Mouse (Mus musculus): ENCODE data around the gene Tbx6. TPM values are rescaled to one million over a fixed set of nuclear protein-coding genes. Genes with fewer than 3 reads are reported as not detected.

Tbx6 gene
- polyA plus RNA-seq, 1 experiment = 2.8 TPM

DNA sequence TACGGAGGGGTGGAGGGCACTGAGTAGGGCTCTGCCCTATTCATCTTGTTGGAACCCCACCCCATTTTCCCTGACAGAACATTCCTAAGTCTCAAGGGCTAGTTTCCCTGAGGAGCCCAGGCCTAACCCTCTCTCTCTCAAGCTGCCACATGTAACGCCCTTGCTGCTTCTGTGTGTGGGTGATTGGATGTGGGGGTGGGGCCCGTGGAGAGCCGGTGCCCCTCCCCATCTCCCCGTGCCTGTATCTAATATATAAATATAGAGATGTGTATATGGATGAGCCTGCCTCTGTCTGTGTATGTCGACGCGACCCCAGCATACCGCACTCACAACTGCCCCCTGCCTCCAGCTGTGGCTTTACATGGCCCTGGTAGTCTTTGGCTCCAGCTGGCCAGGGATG, 15.7 kb upstream of the Tbx6 start:
- H3K4me1 ChIP-seq (ENCODE audit: control insufficient read depth, insufficient read depth, low read length) = peaks cover 38% of the 10 kb centered on the region
- TF ChIP-seq POLR2A (IDR thresholded peaks at IDR 0.05; ENCODE audit: borderline replicate concordance, low read depth, low read length) (no peak), CTCF (IDR thresholded peaks at IDR 0.05; ENCODE audit: low read depth, low read length) (no peak)
- H3K27ac ChIP-seq (ENCODE audit: insufficient read depth, low read depth, low read length) = no peak overlapping the region
- no peak overlapping the region for H3K4me3 ChIP-seq (ENCODE audit: insufficient read depth, low read length)

DNA sequence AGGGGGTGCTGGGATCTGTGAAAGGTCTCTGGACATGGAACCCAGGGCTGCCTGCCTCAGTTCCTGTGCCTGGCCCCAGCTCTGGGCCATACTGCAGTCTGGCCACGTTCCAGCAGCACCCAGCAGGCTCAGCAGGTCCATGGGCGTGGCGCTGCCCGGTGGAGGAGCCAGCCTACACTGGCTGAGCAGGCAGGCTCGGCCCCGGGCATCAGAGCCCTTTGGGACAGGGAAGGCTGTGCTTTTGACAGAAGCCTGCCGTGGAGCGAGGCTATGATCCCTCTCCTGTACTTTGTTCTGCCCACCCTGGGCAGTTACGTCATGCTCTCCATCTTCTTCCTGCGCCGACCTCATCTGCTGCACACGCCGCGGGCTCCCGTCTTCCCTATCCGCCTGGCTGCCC, 15.1 kb upstream of the Tbx6 start, which contains the start of gene Gdpd3:
Gene Gdpd3 (plus strand): TSS at position 134 of the 400 bp plus-strand sequence.
- Histone ChIP-seq H3K27ac (ENCODE audit: insufficient read depth, low read depth, low read length) (no peak within 1 kb of the TSS), H3K4me3 (ENCODE audit: insufficient read depth, low read length) (no peak within 1 kb of the TSS), H3K4me1 (ENCODE audit: control insufficient read depth, insufficient read depth, low read length) (peaks cover 37% of the 10 kb centered on the region)
- no peak for TF ChIP-seq POLR2A (IDR thresholded peaks at IDR 0.05; ENCODE audit: borderline replicate concordance, low read depth, low read length)
- TF ChIP-seq CTCF (IDR thresholded peaks at IDR 0.05; ENCODE audit: low read depth, low read length) = no peak

DNA sequence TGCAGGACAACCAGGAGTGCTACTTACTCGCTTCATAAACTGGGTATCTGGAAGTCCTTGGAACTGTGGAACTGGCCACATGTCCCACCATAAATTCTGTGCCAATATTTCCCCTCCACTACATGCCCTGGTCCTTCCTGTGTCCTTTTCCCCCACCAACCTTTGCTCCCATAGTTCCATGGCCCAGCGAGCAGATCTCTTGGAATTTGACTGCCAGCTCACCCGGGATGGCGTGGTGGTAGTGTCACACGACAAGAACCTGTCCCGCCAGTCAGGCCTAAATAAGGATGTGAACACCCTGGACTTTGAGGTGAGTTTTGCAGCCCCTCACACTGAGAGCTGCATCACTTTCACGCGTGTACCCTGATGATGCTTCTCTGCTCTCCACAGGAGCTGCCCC, 14.3 kb upstream of the Tbx6 start:
- no peak overlapping the region for H3K4me3 ChIP-seq (ENCODE audit: insufficient read depth, low read length)
- peaks cover 36% of the 10 kb centered on the region for H3K4me1 ChIP-seq (ENCODE audit: control insufficient read depth, insufficient read depth, low read length)
- H3K27ac ChIP-seq (ENCODE audit: insufficient read depth, low read depth, low read length) = no peak overlapping the region
- TF ChIP-seq CTCF (IDR thresholded peaks at IDR 0.05; ENCODE audit: low read depth, low read length) (no peak), POLR2A (IDR thresholded peaks at IDR 0.05; ENCODE audit: borderline replicate concordance, low read depth, low read length) (no peak)

DNA sequence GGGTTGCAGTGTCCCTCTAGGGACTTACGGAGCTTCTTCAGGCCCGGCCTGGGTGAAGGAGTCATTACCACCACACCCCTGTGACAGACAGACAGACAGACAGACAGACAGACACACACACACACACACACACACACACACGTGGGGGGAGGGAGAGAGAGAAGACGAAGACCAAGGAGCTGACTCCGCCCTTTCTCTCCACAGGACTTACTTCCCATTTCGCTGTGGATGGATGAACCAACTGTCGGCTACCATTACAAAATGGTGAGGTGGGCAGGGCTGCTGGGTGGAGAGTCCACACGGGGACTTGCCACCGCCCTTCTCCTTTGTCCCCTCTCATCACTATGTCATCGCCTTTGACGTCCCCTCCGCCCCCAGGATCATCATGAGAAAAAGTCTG, 10.5 kb upstream of the Tbx6 start:
- no peak for TF ChIP-seq CTCF (IDR thresholded peaks at IDR 0.05; ENCODE audit: low read depth, low read length)
- no peak for TF ChIP-seq POLR2A (IDR thresholded peaks at IDR 0.05; ENCODE audit: borderline replicate concordance, low read depth, low read length)
- Histone ChIP-seq H3K27ac (ENCODE audit: insufficient read depth, low read depth, low read length) (0 out of 2 replicates have a peak overlapping the region, but pooled peaks have one; percentile 4), H3K4me3 (ENCODE audit: insufficient read depth, low read length) (no peak overlapping the region), H3K4me1 (ENCODE audit: control insufficient read depth, insufficient read depth, low read length) (peaks cover 47% of the 10 kb centered on the region)

DNA sequence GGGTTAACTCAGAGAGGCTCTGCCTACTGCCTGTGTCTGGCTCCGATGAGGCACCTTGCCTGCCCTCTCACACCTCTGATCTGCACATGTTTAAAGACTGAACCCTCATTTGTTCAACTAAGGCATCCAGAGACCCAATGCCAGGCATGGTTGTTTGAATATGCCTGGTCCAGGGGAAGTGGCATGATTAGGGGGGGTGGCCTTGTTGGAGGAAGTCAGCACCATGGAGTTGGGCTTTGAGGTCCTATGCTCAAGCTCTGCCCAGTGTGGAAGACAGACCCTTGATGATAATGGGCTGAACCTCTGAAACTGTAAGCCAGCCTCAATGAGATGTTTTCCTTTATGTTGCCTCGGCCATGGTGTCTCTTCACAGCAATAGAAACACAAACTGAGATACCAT, 7.9 kb upstream of the Tbx6 start:
- no peak overlapping the region for H3K27ac ChIP-seq (ENCODE audit: insufficient read depth, low read depth, low read length)
- no peak for TF ChIP-seq CTCF (IDR thresholded peaks at IDR 0.05; ENCODE audit: low read depth, low read length)
- no peak for TF ChIP-seq POLR2A (IDR thresholded peaks at IDR 0.05; ENCODE audit: borderline replicate concordance, low read depth, low read length)
- H3K4me1 ChIP-seq (ENCODE audit: control insufficient read depth, insufficient read depth, low read length) = peaks cover 55% of the 10 kb centered on the region
- H3K4me3 ChIP-seq (ENCODE audit: insufficient read depth, low read length) = no peak overlapping the region

DNA sequence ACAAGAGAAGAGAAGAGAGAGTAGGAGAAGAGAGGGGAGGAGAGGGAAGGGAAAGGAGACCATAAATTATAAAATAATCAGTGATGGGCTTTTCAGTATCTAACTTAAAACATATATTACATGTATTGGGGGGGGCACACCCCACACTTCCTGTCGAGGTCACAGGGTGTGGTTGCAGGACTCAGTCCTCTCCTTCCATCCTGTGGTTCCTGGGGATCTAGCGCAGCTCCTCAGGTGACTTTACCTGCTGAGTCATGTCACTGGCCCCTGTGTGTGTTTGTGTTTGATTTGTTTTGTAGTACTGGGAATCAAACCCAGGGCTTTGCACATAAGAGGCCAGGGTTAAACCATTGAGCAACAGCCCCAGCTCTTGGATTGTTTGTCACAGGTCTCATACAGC, 6.8 kb upstream of the Tbx6 start:
- Histone ChIP-seq H3K4me1 (ENCODE audit: control insufficient read depth, insufficient read depth, low read length) (peaks cover 57% of the 10 kb centered on the region), H3K27ac (ENCODE audit: insufficient read depth, low read depth, low read length) (no peak overlapping the region), H3K4me3 (ENCODE audit: insufficient read depth, low read length) (no peak overlapping the region)
- TF ChIP-seq POLR2A (IDR thresholded peaks at IDR 0.05; ENCODE audit: borderline replicate concordance, low read depth, low read length) = no peak
- no peak for TF ChIP-seq CTCF (IDR thresholded peaks at IDR 0.05; ENCODE audit: low read depth, low read length)

DNA sequence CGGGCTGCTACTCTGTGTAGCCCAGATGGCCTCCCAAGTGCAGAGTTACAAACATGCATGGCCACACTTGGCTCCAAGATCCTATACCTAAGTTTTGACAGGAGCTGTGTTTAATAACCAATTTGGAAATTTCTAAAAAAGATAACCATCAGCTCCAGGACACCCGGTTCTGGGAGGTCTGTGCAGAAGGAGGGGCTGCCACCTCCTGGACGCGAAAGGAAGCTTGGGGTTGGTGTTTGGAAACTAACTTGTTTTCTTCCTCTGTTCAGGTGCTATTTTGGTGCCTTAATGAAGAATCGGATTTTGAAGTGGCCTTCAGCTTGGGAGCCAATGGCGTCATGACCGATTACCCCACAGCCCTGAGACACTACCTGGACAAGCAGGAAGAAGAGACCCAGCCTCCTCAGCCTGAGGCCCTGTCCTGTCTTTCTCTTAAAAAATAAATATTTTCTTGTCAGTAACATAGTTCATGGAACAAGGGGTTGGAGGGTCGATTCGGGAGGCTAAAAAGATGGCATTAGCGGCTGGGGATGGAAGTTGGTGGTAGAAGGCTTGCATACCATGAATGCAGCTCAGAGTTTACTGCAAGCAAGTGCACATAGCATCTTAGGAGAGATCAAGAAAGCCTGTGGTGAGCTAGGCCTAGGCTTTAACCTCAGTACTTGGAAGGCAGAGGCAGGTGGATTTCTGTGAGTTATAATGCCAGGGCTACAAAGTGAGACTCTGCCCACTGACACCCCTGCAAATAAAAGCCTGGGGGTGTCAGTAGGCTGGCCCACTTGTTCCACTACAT, 5.9 kb upstream of the Tbx6 start:
- TF ChIP-seq POLR2A (IDR thresholded peaks at IDR 0.05; ENCODE audit: borderline replicate concordance, low read depth, low read length) (no peak), CTCF (IDR thresholded peaks at IDR 0.05; ENCODE audit: low read depth, low read length) (peak; percentile 12; the same call in 1 of the 2 replicates)
- Histone ChIP-seq H3K27ac (ENCODE audit: insufficient read depth, low read depth, low read length) (no peak overlapping the region), H3K4me3 (ENCODE audit: insufficient read depth, low read length) (no peak overlapping the region), H3K4me1 (ENCODE audit: control insufficient read depth, insufficient read depth, low read length) (peaks cover 57% of the 10 kb centered on the region)

DNA sequence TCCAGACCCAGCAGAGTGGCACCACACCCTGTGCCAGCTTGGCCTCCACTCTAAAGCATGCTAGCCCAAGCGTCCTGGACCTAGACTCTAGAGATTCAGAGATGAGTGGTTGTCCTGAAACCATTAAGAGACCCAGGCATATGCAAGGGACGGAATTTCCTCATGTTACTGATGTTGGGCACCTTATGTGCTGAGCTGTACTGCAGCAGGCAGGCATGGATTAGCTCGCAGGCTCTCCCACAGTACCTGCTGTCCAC, 5.4 kb upstream of the Tbx6 start:
- Histone ChIP-seq H3K4me1 (ENCODE audit: control insufficient read depth, insufficient read depth, low read length) (peaks cover 54% of the 10 kb centered on the region), H3K27ac (ENCODE audit: insufficient read depth, low read depth, low read length) (no peak overlapping the region; the same call in 1 of the 2 replicates), H3K4me3 (ENCODE audit: insufficient read depth, low read length) (no peak overlapping the region)
- TF ChIP-seq CTCF (IDR thresholded peaks at IDR 0.05; ENCODE audit: low read depth, low read length) (no peak), POLR2A (IDR thresholded peaks at IDR 0.05; ENCODE audit: borderline replicate concordance, low read depth, low read length) (no peak)

DNA sequence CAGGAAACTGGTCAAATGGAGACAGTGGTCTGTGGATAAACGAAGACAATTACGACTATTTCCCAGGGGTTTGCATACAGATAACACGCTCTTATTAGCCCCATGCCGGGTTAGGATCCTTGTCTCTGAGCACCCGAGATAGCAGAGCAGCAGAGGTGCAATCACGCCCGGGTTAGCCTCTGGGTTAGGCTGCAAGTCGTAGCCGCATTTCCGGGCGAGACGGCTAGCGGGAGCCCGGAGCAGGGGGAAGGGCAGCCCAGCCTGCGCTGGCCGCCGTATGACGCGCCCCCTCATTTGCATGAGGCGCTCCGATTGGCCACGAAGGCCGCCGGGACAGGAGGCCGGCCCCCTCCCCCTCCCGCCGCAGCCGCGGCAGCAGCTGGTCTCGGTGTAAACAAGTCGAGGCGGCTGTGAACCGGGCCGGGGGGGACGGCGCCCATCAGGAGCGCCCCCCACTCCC, 4.7 kb upstream of the Tbx6 start, which contains the start of gene Ypel3:
Gene Ypel3 (plus strand): TSS at position 358 of the 460 bp plus-strand sequence.
- TF ChIP-seq POLR2A (IDR thresholded peaks at IDR 0.05; ENCODE audit: borderline replicate concordance, low read depth, low read length) (no peak), CTCF (IDR thresholded peaks at IDR 0.05; ENCODE audit: low read depth, low read length) (no peak)
- peak within 1 kb of the TSS; percentile 67 for H3K27ac ChIP-seq (ENCODE audit: insufficient read depth, low read depth, low read length)
- peaks cover 47% of the 10 kb centered on the region for H3K4me1 ChIP-seq (ENCODE audit: control insufficient read depth, insufficient read depth, low read length)
- peak within 1 kb of the TSS; percentile 62 for H3K4me3 ChIP-seq (ENCODE audit: insufficient read depth, low read length)

DNA sequence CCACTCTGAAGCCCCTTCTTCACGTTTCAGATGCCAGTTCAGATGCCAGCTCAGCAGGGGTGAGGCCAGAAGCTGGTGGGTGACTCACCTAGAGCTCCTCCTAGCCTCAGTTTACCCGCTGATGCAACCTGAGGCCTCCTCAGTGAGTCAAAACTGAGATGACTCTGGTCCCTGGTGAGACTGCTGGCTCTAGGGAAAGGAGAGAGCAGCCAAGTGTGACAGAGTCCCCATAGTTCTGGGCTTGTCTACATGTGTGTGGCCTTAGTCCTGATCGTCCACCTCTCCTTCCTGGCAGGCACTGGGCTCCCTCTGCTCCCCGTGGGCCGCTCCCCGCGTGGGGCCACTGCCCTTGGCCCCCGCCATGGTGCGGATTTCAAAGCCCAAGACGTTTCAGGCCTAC, 3.8 kb upstream of the Tbx6 start:
- Histone ChIP-seq H3K4me3 (ENCODE audit: insufficient read depth, low read length) (peak overlapping the region; percentile 62), H3K4me1 (ENCODE audit: control insufficient read depth, insufficient read depth, low read length) (peaks cover 45% of the 10 kb centered on the region), H3K27ac (ENCODE audit: insufficient read depth, low read depth, low read length) (no peak overlapping the region)
- TF ChIP-seq CTCF (IDR thresholded peaks at IDR 0.05; ENCODE audit: low read depth, low read length) (no peak), POLR2A (IDR thresholded peaks at IDR 0.05; ENCODE audit: borderline replicate concordance, low read depth, low read length) (no peak)

Measured in bone marrow macrophage, adult 2 months (primary cell).